Mouse (Mus musculus): ENCODE results near the gene Tmem239. TPM values are rescaled to one million over a fixed set of nuclear protein-coding genes. Genes with fewer than 3 reads are reported as not detected.

Tmem239 gene
- polyA plus RNA-seq (2015; fragmentation: Nextera tagmentation; extraction: Ambion mirVana), result not detected in 2 replicates

DNA sequence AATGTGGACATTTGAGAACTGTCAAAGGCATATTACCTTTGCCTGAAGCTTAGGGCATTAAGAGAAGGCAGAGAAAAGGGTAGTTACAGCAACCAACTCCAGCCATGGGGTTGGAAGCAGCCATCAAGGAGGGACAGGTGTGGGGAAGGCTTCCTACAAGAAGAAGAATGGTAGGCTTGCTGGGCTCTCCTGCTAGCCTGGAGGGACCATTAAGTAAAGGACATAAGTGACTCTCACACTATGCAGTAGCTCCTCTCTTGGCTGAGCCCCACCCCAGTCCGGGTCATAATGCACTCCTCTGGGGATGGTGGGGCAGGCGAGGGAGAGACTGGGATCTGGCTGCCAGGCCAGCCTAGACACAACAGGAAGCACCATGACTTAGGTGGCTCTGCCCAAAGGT, at the start of gene Tmem239:
Tmem239 (plus strand) TSS at position 301 of the 400 bp plus-strand sequence.
- no peaks in the 10 kb centered on the region for H3K9me3 ChIP-seq (ENCODE audit: low read length)
- no peak within 1 kb of the TSS for H3K9ac ChIP-seq (replicated peaks)
- no peak within 1 kb of the TSS for H3K27ac ChIP-seq (ENCODE audit: low read depth)
- no peaks in the 10 kb centered on the region for H3K36me3 ChIP-seq (replicated peaks; ENCODE audit: insufficient read depth, low read length)
- no peaks in the 10 kb centered on the region for H3K27me3 ChIP-seq (ENCODE audit: insufficient read depth, low read length)
- DNase-seq, result no peak
- no peak within 1 kb of the TSS for H3K4me3 ChIP-seq (ENCODE audit: low read depth, low read length)
- H3K4me1 ChIP-seq (ENCODE audit: insufficient read depth), result no peaks in the 10 kb centered on the region
- no peak for TF ChIP-seq CTCF (IDR thresholded peaks at IDR 0.05; ENCODE audit: low read depth)
- no peak for TF ChIP-seq EP300 (IDR thresholded peaks at IDR 0.05; ENCODE audit: low read depth)
- no peak within 1 kb of the TSS for H3K4me2 ChIP-seq (ENCODE audit: low read depth, low read length)
- no peak for ATAC-seq
- WGBS (ENCODE audit: insufficient replicate concordance), result 75% methylated on average over 2 of the region's 2 CpGs

DNA sequence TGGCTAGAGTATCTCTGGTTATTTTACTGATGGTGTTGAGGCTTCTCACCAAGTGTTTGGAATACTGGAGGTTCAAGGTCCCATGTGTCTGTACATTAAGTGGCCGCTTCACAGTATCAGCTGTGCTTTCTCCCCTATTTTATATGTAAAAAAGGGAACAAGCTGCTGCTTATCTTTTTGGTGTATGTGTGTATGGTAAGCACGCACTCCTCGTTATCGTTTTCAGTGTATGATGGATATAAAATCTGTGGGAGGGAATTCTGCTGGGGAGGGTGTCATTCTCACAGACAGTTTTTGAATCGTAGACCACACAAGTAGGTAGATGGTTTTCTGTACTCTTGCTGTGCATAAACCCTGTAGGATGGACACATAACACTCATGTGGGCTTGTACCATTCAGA, 48.7 kb upstream of the Tmem239 start:
- Histone ChIP-seq H3K9ac (replicated peaks) (no peak overlapping the region), H3K27ac (ENCODE audit: low read depth) (no peak overlapping the region), H3K27me3 (ENCODE audit: insufficient read depth, low read length) (peaks cover 43% of the 10 kb centered on the region), H3K36me3 (replicated peaks; ENCODE audit: insufficient read depth, low read length) (no peaks in the 10 kb centered on the region), H3K4me2 (ENCODE audit: low read depth, low read length) (no peak overlapping the region), H3K4me1 (ENCODE audit: insufficient read depth) (no peaks in the 10 kb centered on the region), H3K4me3 (ENCODE audit: low read depth, low read length) (no peak overlapping the region), H3K9me3 (ENCODE audit: low read length) (no peaks in the 10 kb centered on the region)
- no peak for TF ChIP-seq CTCF (IDR thresholded peaks at IDR 0.05; ENCODE audit: low read depth)
- no peak for TF ChIP-seq EP300 (IDR thresholded peaks at IDR 0.05; ENCODE audit: low read depth)
- DNase-seq (no peak), ATAC-seq (no peak)
- WGBS (ENCODE audit: insufficient replicate concordance), result 64% methylated on average over 5 of the region's 5 CpGs

DNA sequence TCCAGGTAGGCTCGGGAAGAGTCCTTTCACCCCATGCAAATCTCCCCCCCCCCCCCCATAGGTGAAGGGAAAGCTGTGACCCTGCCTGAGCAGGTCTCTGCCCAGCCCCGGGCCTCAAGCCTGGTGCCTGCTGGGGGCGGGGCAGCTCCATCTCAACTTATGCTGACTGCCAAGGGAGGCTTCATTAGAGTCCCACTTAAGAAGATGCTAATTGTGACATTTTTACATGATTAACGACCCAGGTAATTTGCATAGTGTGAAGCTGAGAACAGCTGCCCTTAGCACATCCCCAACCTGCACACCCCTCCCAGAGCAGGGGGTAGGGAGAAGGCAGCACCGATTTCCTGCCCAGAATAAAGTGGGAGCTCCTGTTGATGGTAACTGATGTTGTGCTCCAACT, 47.4 kb upstream of the Tmem239 start:
- Histone ChIP-seq H3K36me3 (replicated peaks; ENCODE audit: insufficient read depth, low read length) (no peaks in the 10 kb centered on the region), H3K9me3 (ENCODE audit: low read length) (no peaks in the 10 kb centered on the region), H3K4me2 (ENCODE audit: low read depth, low read length) (no peak overlapping the region), H3K4me3 (ENCODE audit: low read depth, low read length) (no peak overlapping the region), H3K9ac (replicated peaks) (no peak overlapping the region), H3K27ac (ENCODE audit: low read depth) (no peak overlapping the region), H3K27me3 (ENCODE audit: insufficient read depth, low read length) (peaks cover 56% of the 10 kb centered on the region), H3K4me1 (ENCODE audit: insufficient read depth) (no peaks in the 10 kb centered on the region)
- TF ChIP-seq EP300 (IDR thresholded peaks at IDR 0.05; ENCODE audit: low read depth) (no peak), CTCF (IDR thresholded peaks at IDR 0.05; ENCODE audit: low read depth) (no peak)
- 11% methylated on average over 5 of the region's 5 CpGs for WGBS (ENCODE audit: insufficient replicate concordance)
- ATAC-seq (no peak), DNase-seq (no peak)

DNA sequence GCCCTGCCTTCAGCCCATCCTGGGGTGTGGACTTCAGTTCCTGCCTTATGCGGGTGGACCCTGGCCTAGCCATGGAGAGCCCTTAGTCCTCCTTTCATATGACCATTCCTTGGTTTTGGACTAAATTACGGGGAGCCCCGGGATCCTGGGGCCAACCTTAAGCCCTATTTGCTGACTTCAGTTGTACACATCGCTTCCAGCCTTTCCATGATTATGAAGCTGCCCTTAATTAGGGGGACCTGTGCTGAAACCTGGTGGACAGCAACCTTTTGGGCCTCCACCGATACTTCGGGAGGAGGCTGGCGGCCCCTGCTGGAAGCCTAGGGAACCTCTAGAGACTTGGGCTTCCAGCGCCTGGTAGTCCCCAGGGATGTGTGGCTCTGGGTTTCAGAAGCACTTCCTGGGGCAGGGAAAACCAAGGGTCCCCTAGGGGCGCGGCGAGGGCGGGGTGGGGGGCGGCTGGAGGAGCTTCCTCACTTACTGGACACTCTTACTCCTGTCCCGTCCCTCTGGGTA, 43.7 kb upstream of the Tmem239 start:
- H3K27ac ChIP-seq (ENCODE audit: low read depth), result no peak overlapping the region
- 2% methylated on average over 14 of the region's 14 CpGs for WGBS (ENCODE audit: insufficient replicate concordance)
- peak; percentile 47; the same call in 1 of the 2 replicates for ATAC-seq
- H3K27me3 ChIP-seq (ENCODE audit: insufficient read depth, low read length), result peaks cover 71% of the 10 kb centered on the region
- peak; percentile 69 for DNase-seq
- no peaks in the 10 kb centered on the region for H3K36me3 ChIP-seq (replicated peaks; ENCODE audit: insufficient read depth, low read length)
- no peaks in the 10 kb centered on the region for H3K9me3 ChIP-seq (ENCODE audit: low read length)
- no peak overlapping the region for H3K9ac ChIP-seq (replicated peaks)
- TF ChIP-seq CTCF (IDR thresholded peaks at IDR 0.05; ENCODE audit: low read depth), result peak; percentile 74
- no peak for TF ChIP-seq EP300 (IDR thresholded peaks at IDR 0.05; ENCODE audit: low read depth)
- H3K4me3 ChIP-seq (ENCODE audit: low read depth, low read length), result no peak overlapping the region
- no peaks in the 10 kb centered on the region for H3K4me1 ChIP-seq (ENCODE audit: insufficient read depth)
- H3K4me2 ChIP-seq (ENCODE audit: low read depth, low read length), result no peak overlapping the region

DNA sequence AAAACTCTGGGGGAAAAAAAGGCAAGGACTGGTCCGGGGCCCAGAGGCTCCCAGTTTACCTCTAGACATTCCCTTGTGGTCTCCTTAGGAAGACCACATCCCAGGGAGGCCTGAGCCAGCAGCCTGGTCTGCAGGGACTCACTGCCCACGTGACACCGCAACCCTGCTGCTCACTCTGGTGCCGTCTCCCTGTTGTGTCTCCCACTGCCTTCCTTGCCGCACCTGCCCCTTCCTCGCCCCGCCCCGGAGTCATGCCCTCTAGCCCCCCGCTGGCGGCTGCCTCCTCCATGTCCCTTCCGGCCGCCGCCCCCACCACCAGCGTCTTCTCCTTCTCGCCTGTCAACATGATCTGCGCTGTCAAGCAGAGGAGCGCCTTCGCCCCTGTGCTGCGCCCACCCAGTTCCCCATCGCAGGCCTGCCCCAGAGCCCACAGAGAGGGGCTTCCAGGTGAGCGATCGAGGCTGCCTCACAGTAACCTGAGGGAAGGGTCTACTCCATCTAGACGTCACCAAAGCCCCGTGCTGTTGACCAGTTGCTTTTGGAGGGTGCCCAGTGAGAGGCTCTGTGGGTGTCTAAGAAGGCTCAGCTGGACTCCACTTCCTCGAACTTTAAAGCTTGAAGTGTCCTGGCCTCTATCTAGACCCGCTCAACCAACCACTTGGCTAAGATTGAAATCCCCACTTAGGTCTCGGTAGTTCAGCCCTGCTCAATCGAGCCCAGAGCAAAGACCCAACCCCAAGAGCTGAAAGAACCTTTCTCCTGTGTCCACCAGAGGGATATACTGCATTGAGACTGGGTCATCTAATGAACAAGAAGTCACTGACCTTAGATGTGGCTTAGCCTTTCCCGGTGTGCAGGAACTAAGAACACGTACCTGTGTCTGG, 40.8 kb upstream of the Tmem239 start:
- Histone ChIP-seq H3K36me3 (replicated peaks; ENCODE audit: insufficient read depth, low read length) (no peaks in the 10 kb centered on the region), H3K27me3 (ENCODE audit: insufficient read depth, low read length) (peaks cover 48% of the 10 kb centered on the region), H3K9ac (replicated peaks) (no peak overlapping the region), H3K27ac (ENCODE audit: low read depth) (no peak overlapping the region), H3K4me3 (ENCODE audit: low read depth, low read length) (0 out of 2 replicates have a peak overlapping the region, but pooled peaks have one; percentile 11), H3K4me2 (ENCODE audit: low read depth, low read length) (peak overlapping the region; percentile 48), H3K9me3 (ENCODE audit: low read length) (no peaks in the 10 kb centered on the region), H3K4me1 (ENCODE audit: insufficient read depth) (no peaks in the 10 kb centered on the region)
- 7% methylated on average over 29 of the region's 30 CpGs for whole genome bisulfite sequencing (ENCODE audit: insufficient replicate concordance)
- TF ChIP-seq EP300 (IDR thresholded peaks at IDR 0.05; ENCODE audit: low read depth) (no peak), CTCF (IDR thresholded peaks at IDR 0.05; ENCODE audit: low read depth) (peak; percentile 15; the same call in 1 of the 2 replicates)
- DNase-seq (no peak), ATAC-seq (no peak)

DNA sequence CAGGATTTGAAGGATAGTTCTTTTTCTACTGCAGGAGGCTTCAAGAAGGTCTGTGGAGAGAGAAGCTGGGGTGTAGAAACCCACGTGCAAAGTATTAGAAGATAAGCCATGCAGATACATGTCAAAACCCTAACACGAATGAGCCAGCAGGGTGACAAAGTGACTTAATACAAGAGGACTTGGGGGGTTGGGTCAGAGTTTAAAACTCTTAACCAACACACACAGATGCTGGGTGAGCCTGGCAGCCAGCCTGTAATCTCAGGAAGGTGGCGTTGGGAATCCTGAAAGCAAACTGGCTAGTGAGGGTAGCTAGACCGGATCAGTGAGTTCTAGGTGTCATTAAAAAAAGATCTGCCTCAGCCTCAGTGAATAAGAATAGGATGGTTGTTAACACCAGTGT, 38.9 kb upstream of the Tmem239 start:
- 40% methylated on average over 4 of the region's 4 CpGs for WGBS (ENCODE audit: insufficient replicate concordance)
- Histone ChIP-seq H3K4me3 (ENCODE audit: low read depth, low read length) (no peak overlapping the region), H3K9me3 (ENCODE audit: low read length) (no peaks in the 10 kb centered on the region), H3K9ac (replicated peaks) (no peak overlapping the region), H3K27ac (ENCODE audit: low read depth) (no peak overlapping the region), H3K4me2 (ENCODE audit: low read depth, low read length) (no peak overlapping the region), H3K4me1 (ENCODE audit: insufficient read depth) (0 out of 2 replicates have a peak, but pooled peaks cover 3% of the 10 kb centered on the region), H3K36me3 (replicated peaks; ENCODE audit: insufficient read depth, low read length) (no peaks in the 10 kb centered on the region), H3K27me3 (ENCODE audit: insufficient read depth, low read length) (peaks cover 30% of the 10 kb centered on the region)
- DNase-seq (no peak), ATAC-seq (no peak)
- TF ChIP-seq CTCF (IDR thresholded peaks at IDR 0.05; ENCODE audit: low read depth) (no peak), EP300 (IDR thresholded peaks at IDR 0.05; ENCODE audit: low read depth) (no peak)

Data from liver, postnatal 0 days (tissue).